10 mouse cellular contexts compared by ENCODE assay signal in the genomic region with DNA sequence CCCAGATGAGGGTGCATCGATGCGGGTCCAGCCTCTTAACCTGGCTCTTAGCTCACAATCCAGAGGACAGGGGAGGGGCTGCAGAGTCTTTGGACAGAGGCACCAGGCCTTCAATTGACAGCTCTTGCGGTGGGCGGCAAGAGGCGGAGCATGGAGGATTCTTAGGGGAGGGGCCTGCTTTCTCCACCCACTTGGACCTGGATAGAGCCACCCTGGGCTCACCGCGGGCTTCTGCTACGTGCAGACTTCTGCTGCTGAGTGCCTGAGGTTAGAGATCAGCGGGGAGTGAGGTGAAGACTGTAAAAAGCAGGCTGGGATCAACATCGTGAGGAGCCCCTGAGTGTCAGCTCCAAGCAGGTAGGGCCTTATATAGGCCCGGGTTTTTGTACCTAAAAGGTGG. TPM values are rescaled to one million over a fixed set of nuclear protein-coding genes. Genes with fewer than 3 reads are reported as not detected.
DNase-seq lines count a peak whose midpoint lies in the region; ATAC-seq and TF ChIP-seq lines count a peak whose summit lies in the region.
"Had no signal": no experiment of that assay in that cellular context is flagged by ENCODE, and none has a peak within 500 bp of the region (broad histone marks: within the 10 kb centered on the region; RNA-seq: fewer than 3 reads in every experiment).

Gene Tmem269, minus strand, starts transcription at position 49 of the 400 bp plus-strand sequence.

- no peak within 1 kb of the TSS for H3K4me2 ChIP-seq in liver, embryonic 14.5 days (ENCODE audit: low read depth)
- H3K4me2 ChIP-seq: neural tube, embryonic 12.5 days had no signal

- H3K9ac ChIP-seq in liver, embryonic 14.5 days (replicated peaks): no peak within 1 kb of the TSS
- H3K9ac ChIP-seq: neural tube, embryonic 12.5 days had no signal

- DNase-seq in kidney, postnatal 4 days: peak; percentile 36 to 46
- DNase-seq in kidney, postnatal 36 days: no peak
- DNase-seq in ZHBTc4 (ENCODE audit: low read depth, low spot score): peak; percentile 75
- peak; percentile 36 for DNase-seq in embryo, embryonic 9.5 days (ENCODE audit: extremely low spot score)
- no peak for DNase-seq in liver, embryonic 14.5 days (ENCODE audit: low read depth in 3 of 3, low spot score in 3 of 3)
- DNase-seq in cerebellum, adult 18-20 months: no peak
- no peak for DNase-seq in layer of hippocampus, adult 8-10 months (ENCODE audit: low spot score in 2 of 2)
- DNase-seq: lung, postnatal 36 days had no signal

- ATAC-seq in liver, embryonic 14.5 days (ENCODE audit: insufficient read depth): 0 out of 2 replicates have a peak, but pooled peaks have one; percentile 23

- 14% methylated on average over 11 of the region's 11 CpGs for WGBS in liver, embryonic 14.5 days (ENCODE audit: insufficient replicate concordance)

- no peak for TF ChIP-seq CTCF in liver, embryonic 14.5 days (IDR thresholded peaks at IDR 0.05; ENCODE audit: low read depth)

- no peaks in the 10 kb centered on the region for H3K9me3 ChIP-seq in liver, embryonic 14.5 days (ENCODE audit: control insufficient read depth, low read length)
- H3K9me3 ChIP-seq: neural tube, embryonic 12.5 days had no signal

- no peaks in the 10 kb centered on the region for H3K36me3 ChIP-seq in liver, embryonic 14.5 days (replicated peaks; ENCODE audit: control insufficient read depth, insufficient read depth, low read depth)
- H3K36me3 ChIP-seq: neural tube, embryonic 12.5 days had no signal

- H3K27ac ChIP-seq in liver, embryonic 14.5 days: no peak within 1 kb of the TSS
- H3K27ac ChIP-seq: neural tube, embryonic 12.5 days had no signal

- no peaks in the 10 kb centered on the region for H3K27me3 ChIP-seq in liver, embryonic 14.5 days (ENCODE audit: control insufficient read depth, insufficient read depth, low read length)
- H3K27me3 ChIP-seq: neural tube, embryonic 12.5 days had no signal

- no peak for TF ChIP-seq EP300 in liver, embryonic 14.5 days (IDR thresholded peaks at IDR 0.05; ENCODE audit: low read depth)

- no peak within 1 kb of the TSS for H3K4me3 ChIP-seq in liver, embryonic 14.5 days (ENCODE audit: insufficient read depth in 1 of 2, low read depth in 2 of 2, low read length in 2 of 2)
- H3K4me3 ChIP-seq: erythroblast, embryonic 14.5 days; neural tube, embryonic 12.5 days had no signal

- H3K4me1 ChIP-seq in liver, embryonic 14.5 days (replicated peaks; ENCODE audit: control insufficient read depth in 2 of 2, insufficient read depth in 2 of 2, low read length in 1 of 2): no peaks in the 10 kb centered on the region
- H3K4me1 ChIP-seq: neural tube, embryonic 12.5 days had no signal

RNA-seq across cellular contexts. Expression of gene Tmem269, which starts in this region (rescaled TPM):
- polyA plus RNA-seq in liver, embryonic 14.5 days (2012; rRNA removed): 0.05 TPM in 1 of 2 replicates, not detected in the other
- polyA plus RNA-seq in liver, embryonic 14.5 days (2014; fragmentation: Nextera tagmentation; extraction: Ambion mirVana): not detected in 2 replicates
- total RNA-seq in layer of hippocampus, adult 8-10 months (2022): 1 to 10 TPM in 1 of 4 experiments, under 1 TPM in 3; 0.37 to 1.0 (median 0.63) TPM
- polyA plus RNA-seq: erythroblast, embryonic 14.5 days had no signal

Comparison
In these comparisons a context has a peak if more than half of its experiments do, and no peak if none do; other contexts are left out.
1. DNase-seq: peak in kidney, postnatal 4 days (2 of 2), ZHBTc4 (single experiment) and embryo, embryonic 9.5 days (single experiment); none in kidney, postnatal 36 days (0 of 2), liver, embryonic 14.5 days (0 of 3), cerebellum, adult 18-20 months (0 of 2) and layer of hippocampus, adult 8-10 months (0 of 2).
2. Peak in ATAC-seq in liver, embryonic 14.5 days; RNA of the gene not detected or under 1 TPM.